Mouse (Mus musculus): ENCODE results near the gene Rhof.

DNA sequence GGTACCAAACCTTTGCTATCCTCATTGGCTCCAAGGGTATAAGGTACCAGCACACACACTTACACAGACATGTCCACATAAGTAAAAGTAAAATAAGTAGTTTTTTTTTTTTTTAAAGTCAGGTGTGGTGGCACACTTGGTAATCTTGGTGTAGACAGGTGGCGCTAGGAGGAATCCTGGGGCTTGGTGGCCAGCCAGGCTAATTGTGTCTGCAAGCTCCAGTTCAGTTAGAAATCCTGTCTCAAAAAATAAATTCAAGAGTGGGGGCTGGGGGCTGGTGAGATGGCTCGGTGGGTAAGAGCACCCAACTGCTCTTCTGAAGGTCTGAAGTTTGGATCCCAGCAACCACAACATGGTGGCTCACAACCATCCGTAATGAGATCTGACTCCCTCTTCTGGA is 69.4 kb downstream of the Rhof start:
- TF ChIP-seq POLR2A (IDR thresholded peaks at IDR 0.05; ENCODE audit: low read depth, low read length) (no peak), CTCF (conservative IDR thresholded peaks at IDR 0.05; ENCODE audit: insufficient read depth, insufficient read length, low read depth, low read length) (no peak)

Data from kidney, adult 2 months (tissue).